Comparison of ENCODE assay signal across 18 mouse cellular contexts in the genomic region with DNA sequence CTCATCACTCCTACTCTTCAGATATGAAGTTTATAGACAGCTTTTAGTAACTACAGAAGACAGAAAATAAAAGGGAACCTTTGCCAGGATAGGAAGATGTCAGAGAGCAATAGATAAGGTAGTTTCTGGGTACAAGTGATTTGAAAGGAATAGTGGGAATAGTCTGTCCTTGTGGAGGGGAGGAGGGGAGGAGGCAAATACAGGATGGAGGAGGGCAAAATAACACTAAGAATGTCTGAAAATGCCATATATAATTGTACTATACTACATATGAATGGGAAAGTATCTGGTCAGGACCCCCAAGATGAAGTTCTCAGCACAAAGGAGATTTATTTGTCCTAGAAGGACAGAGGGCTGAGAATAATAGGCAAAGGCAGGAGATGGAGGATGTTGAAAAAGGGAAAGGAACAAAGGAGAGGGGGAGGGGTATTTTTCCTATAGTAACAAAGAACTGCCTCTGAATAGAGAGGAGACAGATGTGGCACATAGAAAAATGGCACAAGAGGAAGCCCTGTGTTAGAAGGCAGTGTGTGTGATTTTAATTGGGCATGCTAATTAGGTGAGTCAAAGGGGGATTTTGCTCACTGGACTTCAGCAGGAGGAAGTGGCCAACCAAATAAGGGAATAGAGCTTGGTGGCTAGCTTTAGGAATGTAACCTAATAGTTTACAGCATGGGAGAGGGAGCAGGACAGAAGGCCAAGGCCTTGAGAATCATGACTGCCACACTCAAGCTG. TPM values are rescaled to one million over a fixed set of nuclear protein-coding genes. Genes with fewer than 3 reads are reported as not detected.
DNase-seq lines count a peak whose midpoint lies in the region; ATAC-seq and TF ChIP-seq lines count a peak whose summit lies in the region.
"Had no signal": no experiment of that assay in that cellular context is flagged by ENCODE, and none has a peak within 500 bp of the region (broad histone marks: within the 10 kb centered on the region; RNA-seq: fewer than 3 reads in every experiment).

No protein-coding gene starts in this region.

- TF ChIP-seq POLR2A in brain, embryonic 14.5 days (IDR thresholded peaks at IDR 0.05; ENCODE audit: borderline replicate concordance, extremely low read depth, insufficient read depth, insufficient read length, poor library complexity, severe bottlenecking), result no peak

- H3K4me1 ChIP-seq in hindbrain, embryonic 12.5 days, result no peaks in the 10 kb centered on the region
- no peaks in the 10 kb centered on the region for H3K4me1 ChIP-seq in hindbrain, postnatal 0 days (ENCODE audit: insufficient read depth, low read length)
- H3K4me1 ChIP-seq in neural tube, embryonic 13.5 days (replicated peaks), result no peaks in the 10 kb centered on the region
- H3K4me1 ChIP-seq: embryonic facial prominence, embryonic 15.5 days; heart, embryonic 15.5 days; limb, embryonic 10.5 days had no signal

- H3K4me2 ChIP-seq in hindbrain, embryonic 12.5 days (replicated peaks), result no peak overlapping the region
- H3K4me2 ChIP-seq in hindbrain, postnatal 0 days (ENCODE audit: low read depth, low read length), result no peak overlapping the region
- no peak overlapping the region for H3K4me2 ChIP-seq in neural tube, embryonic 13.5 days
- H3K4me2 ChIP-seq: embryonic facial prominence, embryonic 15.5 days; heart, embryonic 15.5 days; liver, embryonic 11.5 days had no signal

- H3K27ac ChIP-seq in hindbrain, embryonic 12.5 days, result peak overlapping the region; percentile 57
- H3K27ac ChIP-seq in hindbrain, postnatal 0 days, result no peak overlapping the region
- H3K27ac ChIP-seq in neural tube, embryonic 13.5 days (replicated peaks), result no peak overlapping the region
- H3K27ac ChIP-seq: embryonic facial prominence, embryonic 15.5 days; heart, embryonic 15.5 days; kidney, postnatal 0 days; limb, embryonic 10.5 days had no signal

- peak; percentile 80 for ATAC-seq in hindbrain, embryonic 12.5 days (ENCODE audit: low FRiP score)
- ATAC-seq in hindbrain, postnatal 0 days, result no peak
- peak; percentile 47; the same call in 1 of the 2 replicates for ATAC-seq in neural tube, embryonic 13.5 days (ENCODE audit: low read depth)
- ATAC-seq: intestine, postnatal 0 days had no signal

- H3K9me3 ChIP-seq in hindbrain, embryonic 12.5 days (replicated peaks), result peaks cover 4% of the 10 kb centered on the region
- 0 out of 2 replicates have a peak, but pooled peaks cover 5% of the 10 kb centered on the region for H3K9me3 ChIP-seq in hindbrain, postnatal 0 days (ENCODE audit: low read length)
- no peaks in the 10 kb centered on the region for H3K9me3 ChIP-seq in neural tube, embryonic 13.5 days
- H3K9me3 ChIP-seq: embryonic facial prominence, embryonic 15.5 days; heart, embryonic 15.5 days; limb, embryonic 10.5 days had no signal

- H3K9ac ChIP-seq in hindbrain, embryonic 12.5 days, result no peak overlapping the region
- no peak overlapping the region for H3K9ac ChIP-seq in hindbrain, postnatal 0 days (replicated peaks; ENCODE audit: low read length)
- H3K9ac ChIP-seq in neural tube, embryonic 13.5 days, result no peak overlapping the region
- H3K9ac ChIP-seq: embryonic facial prominence, embryonic 15.5 days; heart, embryonic 15.5 days had no signal

- H3K27me3 ChIP-seq in hindbrain, embryonic 12.5 days, result no peaks in the 10 kb centered on the region
- no peaks in the 10 kb centered on the region for H3K27me3 ChIP-seq in hindbrain, postnatal 0 days (ENCODE audit: insufficient read depth, low read length)
- no peaks in the 10 kb centered on the region for H3K27me3 ChIP-seq in neural tube, embryonic 13.5 days
- H3K27me3 ChIP-seq: embryonic facial prominence, embryonic 15.5 days; heart, embryonic 15.5 days had no signal

- H3K36me3 ChIP-seq in hindbrain, embryonic 12.5 days, result no peaks in the 10 kb centered on the region
- no peaks in the 10 kb centered on the region for H3K36me3 ChIP-seq in hindbrain, postnatal 0 days (ENCODE audit: insufficient read depth, low read length)
- no peaks in the 10 kb centered on the region for H3K36me3 ChIP-seq in neural tube, embryonic 13.5 days
- H3K36me3 ChIP-seq: embryonic facial prominence, embryonic 15.5 days; heart, embryonic 15.5 days; limb, embryonic 10.5 days had no signal

- H3K4me3 ChIP-seq in hindbrain, embryonic 12.5 days, result no peak overlapping the region
- no peak overlapping the region for H3K4me3 ChIP-seq in hindbrain, postnatal 0 days (ENCODE audit: low read length)
- no peak overlapping the region for H3K4me3 ChIP-seq in neural tube, embryonic 13.5 days
- H3K4me3 ChIP-seq: embryonic facial prominence, embryonic 15.5 days; heart, embryonic 15.5 days; limb, embryonic 10.5 days had no signal

- TF ChIP-seq CTCF in hindbrain, postnatal 0 days (IDR thresholded peaks at IDR 0.05; ENCODE audit: low read depth), result no peak
- no peak for TF ChIP-seq CTCF in brain, embryonic 14.5 days (IDR thresholded peaks at IDR 0.05; ENCODE audit: borderline replicate concordance, extremely low read depth, insufficient read depth, insufficient read length)

- DNase-seq in hindbrain, postnatal 0 days (ENCODE audit: low spot score), result no peak
- DNase-seq in brain, embryonic 14.5 days (ENCODE audit: low read depth), result peak; percentile 66
- DNase-seq in embryo, embryonic 9.5 days (ENCODE audit: extremely low spot score), result peak; percentile 25
- no peak for DNase-seq in gastrocnemius, postnatal 25 days
- no peak for DNase-seq in adipocyte (ENCODE audit: low spot score)
- DNase-seq: cerebellum, postnatal 25 days; heart, adult 18-20 months; lung, adult 2 months; lung, postnatal 36 days had no signal

RNA-seq across cellular contexts. Expression of a gene that starts 18.7 kb away (rescaled TPM):
- polyA plus RNA-seq in hindbrain, embryonic 12.5 days (2016; fragmentation: Nextera tagmentation; extraction: Ambion mirVana), result 47.3 and 48.5 TPM in 2 replicates
- total RNA-seq in hindbrain, postnatal 0 days (2014; rRNA removed), result 6.5 and 10.1 TPM in 2 replicates
- 10.3 and 11.5 TPM in 2 replicates for polyA plus RNA-seq in hindbrain, postnatal 0 days (2015; fragmentation: Nextera tagmentation; extraction: Ambion mirVana)
- 9.0 and 10.1 TPM in 2 replicates for polyA plus RNA-seq in brain, embryonic 14.5 days (2012; rRNA removed)
- 14.6 and 19.1 TPM in 2 replicates for polyA plus RNA-seq in neural tube, embryonic 13.5 days (2015; fragmentation: Nextera tagmentation; extraction: Ambion mirVana)
- under 1 TPM; 0.70 to 1.00 TPM for total RNA-seq in gastrocnemius, postnatal 25 days (2021)

RNA-seq across cellular contexts. Expression of a gene that starts 25.7 kb away (rescaled TPM):
- 19.1 and 21.0 TPM in 2 replicates for polyA plus RNA-seq in hindbrain, embryonic 12.5 days (2016; fragmentation: Nextera tagmentation; extraction: Ambion mirVana)
- 36.5 and 37.8 TPM in 2 replicates for total RNA-seq in hindbrain, postnatal 0 days (2014; rRNA removed)
- polyA plus RNA-seq in hindbrain, postnatal 0 days (2015; fragmentation: Nextera tagmentation; extraction: Ambion mirVana), result 27.0 and 27.8 TPM in 2 replicates
- 17.2 and 23.3 TPM in 2 replicates for polyA plus RNA-seq in brain, embryonic 14.5 days (2012; rRNA removed)
- 14.4 and 16.7 TPM in 2 replicates for polyA plus RNA-seq in neural tube, embryonic 13.5 days (2015; fragmentation: Nextera tagmentation; extraction: Ambion mirVana)
- under 1 TPM; 0.29 to 0.31 TPM for total RNA-seq in gastrocnemius, postnatal 25 days (2021)
- total RNA-seq: monocyte, adult 5-6 weeks had no signal

Comparison
In these comparisons a context has a peak if more than half of its experiments do, and no peak if none do; other contexts are left out.
1. DNase-seq: peak in brain, embryonic 14.5 days (single experiment) and embryo, embryonic 9.5 days (single experiment); none in hindbrain, postnatal 0 days (single experiment), gastrocnemius, postnatal 25 days (single experiment) and adipocyte (single experiment).